Comparison of ENCODE assay signal across 8 mouse cellular contexts in genomic region chr2:30544782-30545435, GRCm38 (mm10). TPM values are rescaled to one million over a fixed set of nuclear protein-coding genes. Genes with fewer than 3 reads are reported as not detected.
DNase-seq lines count a peak whose midpoint lies in the region; ATAC-seq lines count a peak whose summit lies in the region.

No protein-coding gene starts in this region.

- H3K4me1 ChIP-seq in hindbrain, embryonic 15.5 days (replicated peaks) = peaks cover 42% of the 10 kb centered on the region

- H3K4me2 ChIP-seq in hindbrain, embryonic 15.5 days = peak overlapping the region; percentile 66

- peak overlapping the region; percentile 47 for H3K9ac ChIP-seq in hindbrain, embryonic 15.5 days

- peak overlapping the region; percentile 88 for H3K27ac ChIP-seq in hindbrain, embryonic 15.5 days (replicated peaks)

- peak; percentile 92 for ATAC-seq in hindbrain, embryonic 15.5 days (ENCODE audit: low FRiP score, low read depth)

- 2% methylated on average over 35 of the region's 35 CpGs for WGBS in hindbrain, embryonic 15.5 days

- no peaks in the 10 kb centered on the region for H3K27me3 ChIP-seq in hindbrain, embryonic 15.5 days

- no peaks in the 10 kb centered on the region for H3K9me3 ChIP-seq in hindbrain, embryonic 15.5 days

- peak; percentile 93 for DNase-seq in ZHBTc4 (ENCODE audit: low read depth, low spot score)
- DNase-seq in cerebellum, postnatal 4 days (ENCODE audit: low spot score in 2 of 2) = peak; percentile 70 to 86
- peak; percentile 87 for DNase-seq in gastrocnemius, adult 18-20 months (ENCODE audit: low spot score)
- peak; percentile 89 to 91 for DNase-seq in layer of hippocampus, postnatal 36 days
- DNase-seq in lung, postnatal 14 days = peak; percentile 87
- DNase-seq in ovary, postnatal 36 days (ENCODE audit: low spot score) = peak; percentile 86
- peak; percentile 38 to 39 for DNase-seq in thymus, postnatal 10 days (ENCODE audit: low spot score in 2 of 2)

- H3K36me3 ChIP-seq in hindbrain, embryonic 15.5 days = no peaks in the 10 kb centered on the region

- H3K4me3 ChIP-seq in hindbrain, embryonic 15.5 days = peak overlapping the region; percentile 30

RNA-seq across cellular contexts. Expression of gene Cstad, which starts 49.9 kb away (rescaled TPM):
- total RNA-seq in gastrocnemius, adult 18-20 months (2021) = 1 to 10 TPM; 1.1 TPM
- 0.51 and 0.94 TPM in 2 replicates for polyA plus RNA-seq in hindbrain, embryonic 15.5 days (2015; fragmentation: Nextera tagmentation; extraction: Ambion mirVana)
- total RNA-seq in layer of hippocampus, postnatal 36 days (2021) = 1 to 10 TPM; 3.5 to 4.0 TPM

Comparison
In these comparisons a context has a peak if more than half of its experiments do, and no peak if none do; other contexts are left out.
1. Peak in every context shown above with its lines: DNase-seq, ATAC-seq, H3K4me3 ChIP-seq and H3K27ac ChIP-seq.
2. DNase-seq: peak in every context shown above with its lines; median percentile 93 in ZHBTc4; 90 in layer of hippocampus, postnatal 36 days; 87 in gastrocnemius, adult 18-20 months; 87 in lung, postnatal 14 days; 86 in ovary, postnatal 36 days; 78 in cerebellum, postnatal 4 days; 38 in thymus, postnatal 10 days.